Mouse (Mus musculus) retina, postnatal 1 day (tissue): ENCODE results near the gene Npas2.

Experiments used
- DNase-seq: peaks from one replicate; pipeline ENCODE4 v3.0.0-alpha.2; 2012

Npas2 gene

DNA sequence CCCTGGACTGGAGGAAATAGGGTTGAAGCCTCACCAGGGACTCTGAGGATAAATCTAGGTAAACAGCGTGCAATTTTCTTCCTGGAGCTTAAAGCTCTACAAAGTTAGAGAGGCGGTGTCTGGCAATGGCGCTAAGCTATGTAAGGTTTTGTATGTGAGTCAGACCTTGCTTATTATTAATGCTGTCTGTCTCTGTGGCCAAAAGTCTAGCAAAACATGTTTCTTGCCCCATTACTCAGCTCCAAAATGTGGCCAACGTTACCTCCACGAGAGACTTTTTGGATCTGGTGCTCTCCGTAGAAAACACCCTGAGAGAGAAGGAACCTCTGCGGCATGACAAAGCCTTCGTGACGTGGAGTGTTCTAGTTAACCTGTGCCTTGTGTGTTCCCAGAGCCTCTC lies 93.5 kb downstream of the Npas2 start:
- DNase-seq: no peak

DNA sequence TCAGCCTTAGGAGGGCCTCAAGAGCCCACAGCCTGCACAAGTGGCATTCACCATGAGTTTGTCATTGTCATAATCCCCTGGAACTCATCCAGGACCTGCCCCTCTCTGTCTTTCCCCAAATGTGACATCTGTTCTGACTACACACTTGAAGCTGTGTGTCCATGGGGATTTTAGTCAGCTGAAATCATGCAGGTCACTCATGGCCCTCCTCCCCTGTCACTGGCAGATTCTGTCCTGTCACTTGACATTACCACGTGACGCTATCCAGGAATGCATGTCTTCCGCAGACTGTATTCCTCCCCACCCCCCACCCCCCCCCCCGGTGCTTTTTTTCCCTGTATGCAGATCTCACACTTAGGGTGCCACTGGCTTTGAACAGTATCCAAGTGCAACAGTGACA lies 94.3 kb downstream of the Npas2 start:
- peak; percentile 77 for DNase-seq

DNA sequence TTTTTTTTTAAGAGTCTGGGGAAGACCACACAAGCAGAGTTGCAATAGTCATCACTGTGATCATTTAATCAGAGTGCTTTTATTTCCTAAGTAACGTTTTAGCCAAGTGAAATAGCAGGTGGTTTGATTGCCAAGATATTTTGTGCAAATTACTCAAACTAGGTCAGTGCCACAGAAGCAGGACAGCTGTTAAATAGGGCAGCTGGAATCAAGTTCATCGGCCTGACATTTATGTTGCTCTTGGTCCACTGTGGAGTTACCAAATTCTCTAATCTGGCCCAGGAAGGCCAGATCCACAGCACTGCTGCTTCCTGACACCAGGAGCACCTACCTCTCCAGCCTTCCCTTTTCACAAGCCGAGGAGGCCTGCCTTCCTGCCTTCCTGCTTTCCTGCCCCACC lies 94.9 kb downstream of the Npas2 start:
- DNase-seq: peak; percentile 47

DNA sequence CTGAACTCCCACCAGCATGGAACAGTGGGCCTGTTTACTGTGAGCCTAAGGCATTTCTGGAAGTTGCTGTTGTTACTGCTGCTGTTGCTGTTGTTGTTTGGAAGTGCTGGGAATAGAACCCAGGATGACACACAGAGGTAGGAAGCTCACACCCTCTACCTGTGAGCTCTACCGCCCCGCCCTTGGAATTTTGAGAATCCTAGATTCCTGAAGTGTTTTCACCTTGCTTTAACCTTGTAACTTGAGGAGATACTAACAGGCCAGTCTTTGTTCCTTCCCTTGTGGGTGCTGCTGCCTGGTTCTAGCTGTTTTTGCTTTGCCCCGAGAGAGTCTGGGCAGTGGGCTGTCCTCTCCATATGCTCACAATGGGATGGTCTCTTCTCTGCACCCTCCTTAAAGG lies 98.5 kb downstream of the Npas2 start:
- no peak for DNase-seq

DNA sequence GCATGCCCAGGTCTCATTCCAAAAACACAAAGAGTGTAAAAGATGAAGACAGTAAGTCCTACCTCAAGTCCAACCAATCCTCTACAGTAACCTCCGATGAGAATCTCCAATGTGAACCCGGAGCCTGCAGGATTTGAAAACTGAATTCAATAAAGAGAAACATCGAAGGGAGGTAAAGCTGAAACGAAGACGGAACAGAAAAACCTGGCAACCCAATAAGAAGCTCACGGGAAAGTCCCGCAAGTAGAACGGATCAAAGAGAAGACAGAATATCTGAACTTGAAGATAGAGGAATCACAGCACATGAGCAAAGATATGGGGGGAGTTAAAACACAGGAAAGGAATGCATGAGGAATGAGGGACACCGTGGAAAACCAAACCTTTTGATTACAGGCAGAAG lies 104.8 kb downstream of the Npas2 start:
- DNase-seq: no peak

DNA sequence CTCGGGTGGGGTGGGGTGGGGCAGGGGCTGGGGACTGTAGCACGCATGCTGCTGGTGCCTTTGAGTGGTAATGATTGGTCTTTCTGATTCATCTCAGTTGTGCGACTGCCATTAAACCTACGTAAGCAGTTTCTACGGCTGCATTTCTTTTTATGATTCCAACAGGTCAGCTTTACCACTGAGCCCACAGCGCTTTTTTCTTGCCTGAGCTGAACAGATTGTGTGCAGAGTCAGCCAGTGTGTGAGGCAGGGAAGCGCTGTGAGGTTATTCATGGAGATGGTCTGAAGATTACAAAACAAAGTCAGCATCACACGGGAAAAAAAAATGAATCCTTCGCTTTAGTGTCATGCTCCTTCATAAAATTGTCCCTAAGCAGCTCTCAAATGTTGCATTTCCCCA lies 106.7 kb downstream of the Npas2 start:
- DNase-seq: no peak

DNA sequence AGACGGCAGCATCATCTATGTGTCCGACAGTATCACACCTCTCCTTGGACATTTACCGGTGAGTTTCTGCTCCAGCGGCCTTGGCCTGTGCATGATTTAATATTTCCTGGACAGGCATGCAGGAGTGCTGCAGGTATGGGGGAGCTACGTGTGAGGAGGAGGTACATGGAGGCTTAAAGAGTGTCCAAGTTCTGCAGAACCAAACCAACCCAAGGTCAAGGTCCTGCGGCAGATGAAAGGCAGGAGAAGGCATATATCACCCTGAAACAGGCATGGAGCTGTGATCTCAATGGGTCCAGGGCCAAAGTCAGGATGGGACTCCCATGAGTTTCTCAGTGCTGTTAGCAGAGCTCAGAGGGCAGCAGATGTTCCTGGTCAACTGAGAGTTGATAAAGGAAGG lies 107.1 kb downstream of the Npas2 start:
- DNase-seq: no peak

DNA sequence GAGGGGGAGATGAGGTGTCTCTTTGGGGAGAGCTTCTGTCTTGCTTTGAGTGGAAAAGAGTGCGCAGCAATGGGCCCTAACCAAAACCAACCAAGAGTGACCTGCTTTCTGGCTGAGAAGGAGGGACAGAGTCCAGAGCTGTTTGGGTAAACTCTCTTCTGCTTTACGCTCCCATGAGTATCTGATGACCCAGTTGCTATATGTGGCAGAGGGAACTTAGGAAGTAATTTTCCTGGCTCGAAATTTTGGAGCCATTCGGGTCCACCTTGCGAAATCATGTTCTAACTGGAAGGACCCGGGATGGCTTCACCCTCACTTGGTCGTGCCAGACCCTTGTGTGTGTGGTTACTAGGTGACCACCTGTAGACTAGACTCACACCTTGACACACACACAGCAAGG lies 108.7 kb downstream of the Npas2 start:
- DNase-seq: no peak

DNA sequence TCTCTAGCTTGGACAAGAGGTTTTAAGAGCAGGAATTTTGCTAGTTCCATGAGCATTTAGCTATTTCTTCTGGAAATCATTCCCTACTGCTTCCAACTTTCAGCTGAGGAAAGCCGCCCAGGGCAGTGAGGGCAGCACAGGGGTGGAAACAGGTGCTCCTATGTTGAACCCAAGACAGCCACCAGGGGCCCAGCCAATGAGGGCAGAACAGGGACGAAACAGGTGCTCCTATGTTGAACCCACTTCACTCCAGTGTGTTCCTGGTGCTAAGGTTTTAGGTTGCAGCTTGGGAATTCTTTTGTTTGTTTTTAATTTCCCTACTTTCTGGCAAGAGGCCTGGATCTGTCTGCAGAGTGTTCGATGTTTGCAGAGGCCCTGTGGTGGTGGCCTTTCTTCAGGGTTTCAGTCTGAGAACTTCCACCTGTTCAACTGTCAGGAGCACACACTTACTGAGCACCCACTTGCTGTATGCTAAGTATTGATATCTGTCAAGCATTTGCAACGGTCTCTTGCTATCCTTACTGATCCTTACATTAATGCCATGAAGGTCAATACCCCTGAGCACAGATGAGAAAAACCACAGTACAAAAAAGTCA lies 109.6 kb downstream of the Npas2 start:
- no peak for DNase-seq

DNA sequence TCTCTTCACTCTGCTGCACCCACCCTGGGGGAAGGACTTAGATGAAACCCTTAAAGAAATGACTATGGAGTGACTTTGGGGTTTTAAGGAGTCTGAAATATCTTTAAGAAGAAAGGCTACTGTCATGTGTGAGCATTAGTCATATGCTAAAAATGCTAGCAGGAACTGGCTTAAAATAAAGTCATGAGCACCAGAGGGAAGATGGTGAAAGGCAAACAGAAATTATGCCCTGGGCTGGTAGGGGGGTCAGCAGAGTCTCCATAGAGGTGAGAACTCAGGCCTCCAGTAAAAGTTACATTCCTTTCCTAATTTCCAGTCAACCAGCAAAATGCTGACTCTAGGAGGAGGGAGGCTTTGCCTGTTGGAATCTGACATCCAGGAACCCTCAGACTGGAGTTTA lies 113.8 kb downstream of the Npas2 start:
- DNase-seq: no peak

DNA sequence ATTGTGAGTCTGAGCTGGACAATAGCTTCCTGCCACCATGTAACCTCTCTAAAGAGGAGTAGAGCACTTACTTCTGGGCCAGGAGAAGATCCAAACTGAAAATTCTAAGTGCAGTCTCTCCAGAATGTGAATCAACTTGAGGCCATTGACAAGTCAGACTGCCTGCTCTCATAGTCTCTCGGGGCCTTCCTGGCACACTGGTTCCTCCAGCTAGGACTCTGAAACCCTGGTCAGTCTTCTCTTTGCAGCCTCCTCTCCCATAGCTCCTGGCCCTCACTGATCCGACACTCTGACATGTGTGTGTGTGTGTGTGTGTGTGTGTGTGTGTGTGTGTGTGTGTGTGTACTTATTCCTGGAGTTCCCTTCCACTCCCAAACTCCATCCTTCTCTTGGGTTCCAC lies 114.4 kb downstream of the Npas2 start:
- DNase-seq: no peak

DNA sequence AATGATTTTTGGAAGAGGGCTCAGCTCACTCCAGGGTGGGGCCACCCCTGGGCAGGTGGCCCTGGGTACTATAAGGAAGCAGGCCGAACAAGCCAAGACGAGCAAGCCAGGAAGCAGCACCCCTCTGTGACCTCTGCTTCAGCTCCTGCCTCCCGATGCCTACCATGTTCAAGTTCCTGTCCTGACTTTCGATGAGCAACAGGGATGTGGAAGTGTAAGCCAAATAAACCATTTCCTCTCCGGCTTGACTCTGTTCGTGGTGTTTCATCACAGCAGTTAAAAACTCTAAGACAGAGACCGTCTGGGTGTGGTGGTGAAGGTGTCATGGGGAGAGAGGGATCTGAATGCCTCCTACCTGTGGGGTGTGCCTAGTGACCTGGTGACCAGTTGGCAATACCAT lies 116.0 kb downstream of the Npas2 start:
- no peak for DNase-seq

DNA sequence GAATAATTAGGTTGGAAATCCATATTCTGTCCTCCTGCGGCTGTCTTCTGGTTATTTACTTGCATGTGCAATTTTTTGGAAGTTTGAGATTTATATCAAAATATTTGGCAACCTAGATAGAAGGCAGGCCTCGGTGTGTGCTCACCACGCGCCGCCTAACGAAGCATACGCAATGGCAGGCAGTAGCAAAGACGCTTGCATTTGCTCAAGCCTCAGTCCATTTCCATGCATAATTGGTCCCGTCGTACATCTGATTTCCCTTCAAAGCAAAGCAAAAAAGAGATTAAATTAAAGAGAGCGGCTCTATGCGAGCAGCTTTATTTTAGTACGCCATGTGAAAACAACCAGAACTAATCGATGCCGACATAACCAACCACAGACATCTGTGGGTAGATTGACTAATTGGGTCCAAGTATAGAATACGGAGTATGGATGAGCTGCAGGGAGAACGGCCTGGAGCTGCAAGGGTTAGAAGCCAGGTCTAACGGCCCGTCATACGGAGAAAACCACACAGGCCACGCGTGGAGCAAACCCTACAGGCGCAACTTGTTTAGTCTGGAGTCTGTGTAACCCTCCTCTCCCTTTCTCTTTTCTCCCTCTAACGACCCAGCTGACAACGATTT lies 118.9 kb downstream of the Npas2 start:
- peak; percentile 95 for DNase-seq

DNA sequence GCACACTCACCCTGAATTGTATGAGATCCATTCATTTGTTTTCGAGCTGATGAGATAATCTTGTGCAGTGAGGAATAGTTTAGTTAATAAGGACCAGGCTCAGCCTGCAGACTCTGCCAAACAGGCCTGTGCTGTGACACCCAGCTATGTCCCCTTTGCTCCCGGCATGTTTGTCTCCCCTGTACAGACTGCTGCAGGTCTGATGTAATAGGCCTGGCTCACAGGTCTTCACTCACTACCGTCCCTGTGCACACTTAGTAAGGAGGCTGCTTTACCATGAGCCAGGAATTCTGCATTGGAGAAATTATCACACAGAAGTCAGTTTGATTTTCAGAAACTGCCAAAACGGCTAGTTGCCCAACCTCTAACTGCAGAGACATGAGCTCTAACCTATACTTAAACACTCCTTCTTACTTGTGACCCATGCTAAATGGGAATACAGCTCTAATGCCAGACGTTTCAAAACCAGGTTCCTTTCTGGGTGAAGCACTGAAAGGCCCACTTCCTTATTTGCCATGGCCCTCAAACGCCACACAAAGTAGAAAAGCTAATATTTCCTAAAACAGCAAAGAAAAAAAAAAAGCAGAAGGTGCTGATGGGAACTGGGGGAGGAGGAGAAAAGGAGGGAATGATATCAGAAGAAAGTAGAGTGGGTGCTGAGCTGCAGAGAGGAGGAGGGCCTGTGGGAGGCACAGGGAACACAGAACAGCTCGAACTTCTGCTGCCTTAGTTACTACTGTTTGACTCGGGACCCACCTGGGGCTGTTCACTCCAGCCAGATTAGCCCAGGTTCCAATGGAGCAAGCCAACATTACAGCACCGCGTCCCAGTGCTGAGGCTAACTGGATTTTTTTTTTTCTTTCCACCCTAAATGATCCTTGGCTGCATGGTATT lies 120.1 kb downstream of the Npas2 start:
- DNase-seq: peak; percentile 53

DNA sequence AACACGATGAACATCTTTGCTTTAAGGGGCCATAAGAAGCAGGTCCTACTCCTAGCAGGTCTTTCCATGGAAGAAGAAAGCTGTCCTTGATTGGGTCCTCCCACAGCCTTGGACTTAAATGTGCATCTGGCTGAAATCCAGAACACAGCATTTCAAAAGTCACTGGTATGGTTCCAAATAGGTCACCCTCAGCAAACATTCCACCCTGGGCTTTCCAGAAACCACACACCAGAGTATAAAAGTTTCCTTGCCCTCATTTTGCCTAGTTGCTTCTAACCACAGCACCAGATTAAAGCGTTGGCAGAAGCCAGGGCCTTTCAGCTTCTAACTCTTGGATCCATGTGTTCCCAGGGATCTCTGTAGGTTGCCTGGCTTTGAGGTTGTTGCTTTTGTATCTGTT lies 124.4 kb downstream of the Npas2 start:
- DNase-seq: no peak

DNA sequence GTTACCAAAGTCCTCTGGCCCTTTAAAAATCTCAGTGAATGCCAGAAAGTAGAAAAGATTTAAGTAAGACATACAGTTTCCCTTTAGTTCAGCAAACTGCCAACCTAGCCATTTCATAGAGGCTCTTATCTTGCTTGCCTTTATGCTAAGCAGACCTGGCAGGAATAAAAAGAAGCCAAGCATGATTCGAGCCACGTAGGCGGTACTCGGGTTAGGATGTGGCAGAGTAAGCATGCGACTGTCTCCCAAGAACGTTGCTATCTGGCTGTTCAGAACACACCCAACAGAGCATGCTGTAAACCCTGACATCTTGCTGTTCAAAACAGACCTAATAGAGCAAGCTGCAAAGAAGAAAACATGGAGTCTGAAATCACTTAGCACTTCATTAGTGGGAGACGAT lies 125.3 kb downstream of the Npas2 start:
- no peak for DNase-seq

DNA sequence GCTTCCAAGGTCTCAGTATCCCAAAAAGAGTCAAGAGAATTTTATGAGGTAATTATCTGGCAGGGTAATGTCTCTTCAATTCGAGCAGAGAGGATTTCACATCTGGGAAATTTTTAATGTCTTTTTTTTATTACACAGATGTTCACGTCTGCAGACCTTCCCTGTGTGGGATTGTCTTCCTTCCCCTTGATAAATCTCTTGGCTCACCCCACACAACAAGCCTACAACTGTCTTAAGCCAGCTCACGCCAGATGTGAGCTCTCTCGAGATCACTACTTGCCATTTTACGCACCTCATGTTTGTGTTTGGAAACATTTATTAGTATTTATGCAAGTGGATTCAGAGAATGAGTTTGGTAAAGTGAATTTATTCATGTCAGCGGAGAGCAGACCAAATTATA lies 128.4 kb downstream of the Npas2 start:
- DNase-seq: no peak

DNA sequence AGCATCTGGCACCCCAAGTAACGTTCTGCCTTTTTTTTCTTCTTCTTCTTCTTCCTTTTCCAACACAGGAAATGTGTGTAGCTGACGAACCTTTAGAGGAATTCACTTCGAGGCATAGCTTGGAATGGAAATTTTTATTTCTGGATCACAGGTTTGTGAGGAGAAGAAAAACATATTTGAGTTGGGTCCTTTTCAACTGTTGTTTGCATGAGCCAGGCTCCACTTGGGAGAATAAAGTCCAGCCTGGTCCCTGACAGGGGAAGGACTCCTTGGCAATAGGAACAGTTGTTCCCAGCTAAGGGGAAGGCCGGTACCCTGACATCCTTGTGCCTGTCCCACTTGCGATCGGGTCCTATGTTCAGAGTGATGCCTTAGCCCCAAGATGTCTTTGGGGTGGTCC lies 131.7 kb downstream of the Npas2 start:
- DNase-seq: no peak

DNA sequence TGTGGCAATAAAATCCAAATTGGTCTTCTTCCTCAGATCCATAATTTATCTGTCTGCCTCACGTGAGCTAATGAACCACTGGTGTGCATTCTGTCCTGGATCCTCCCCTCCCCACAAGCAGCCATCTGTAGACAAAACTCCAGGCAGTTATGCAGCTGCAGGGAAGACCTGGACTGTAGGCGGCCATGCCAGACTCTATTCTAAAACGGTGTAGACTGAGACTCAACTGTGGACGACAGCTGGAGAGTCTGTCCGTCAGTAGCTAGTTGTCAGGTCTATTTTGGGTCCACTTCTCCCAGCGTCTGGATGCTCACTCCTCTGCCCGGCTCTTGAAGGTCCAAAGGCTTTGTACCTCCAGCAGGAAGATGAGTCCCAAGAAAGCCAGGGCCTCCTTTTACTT lies 134.0 kb downstream of the Npas2 start:
- no peak for DNase-seq

DNA sequence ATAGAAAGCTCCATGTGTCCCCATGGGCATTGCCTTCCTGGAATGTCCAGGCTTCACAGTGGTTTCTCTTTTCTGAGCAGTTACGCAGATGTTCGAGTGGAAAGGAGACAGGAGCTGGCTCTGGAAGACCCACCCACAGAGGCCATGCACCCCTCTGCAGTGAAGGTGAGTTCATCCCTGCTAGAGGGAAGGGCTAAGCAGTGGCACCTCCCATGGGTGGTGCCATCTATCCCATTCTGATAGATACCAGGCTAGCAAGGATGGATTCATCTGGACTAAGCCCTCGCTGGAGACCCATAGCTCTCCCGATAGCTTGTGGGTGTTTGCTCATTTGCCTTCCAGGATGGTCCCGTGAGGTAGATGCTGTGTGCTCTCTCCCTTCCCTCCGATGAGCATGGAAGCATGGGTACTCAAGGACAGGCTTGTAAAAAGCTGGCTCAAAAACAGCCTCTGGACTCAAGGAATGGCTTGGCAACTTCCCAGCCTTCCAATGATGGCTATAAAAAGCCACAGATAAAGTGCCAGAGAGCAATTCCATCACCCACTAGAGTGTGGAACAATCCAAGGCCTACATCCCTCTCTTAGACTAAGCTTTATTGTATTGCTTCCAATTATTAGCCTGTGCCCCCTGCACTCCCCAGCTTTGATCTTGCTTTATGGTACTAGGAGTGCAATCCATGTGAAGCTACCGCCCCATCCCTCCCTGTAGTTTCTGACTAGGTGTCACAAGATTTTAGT lies 137.5 kb downstream of the Npas2 start:
- no peak for DNase-seq

DNA sequence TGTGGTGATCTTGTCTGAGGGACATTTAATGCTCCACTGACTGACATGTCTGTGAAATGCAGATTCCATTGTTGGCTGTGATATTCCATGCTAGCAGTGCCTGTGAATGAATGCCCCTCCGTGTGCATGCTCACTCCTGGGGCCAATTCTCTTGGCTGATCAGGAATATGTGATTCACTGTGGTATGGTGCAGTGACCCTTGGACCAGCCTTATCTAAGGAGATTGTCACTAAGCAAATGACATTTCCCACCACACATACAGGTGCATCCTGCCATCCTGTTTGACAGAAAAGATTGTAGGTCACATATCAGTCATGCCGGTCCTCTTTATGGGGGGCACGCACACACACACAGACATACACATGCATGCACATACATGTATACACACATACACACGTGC lies 138.9 kb downstream of the Npas2 start:
- DNase-seq: no peak

DNA sequence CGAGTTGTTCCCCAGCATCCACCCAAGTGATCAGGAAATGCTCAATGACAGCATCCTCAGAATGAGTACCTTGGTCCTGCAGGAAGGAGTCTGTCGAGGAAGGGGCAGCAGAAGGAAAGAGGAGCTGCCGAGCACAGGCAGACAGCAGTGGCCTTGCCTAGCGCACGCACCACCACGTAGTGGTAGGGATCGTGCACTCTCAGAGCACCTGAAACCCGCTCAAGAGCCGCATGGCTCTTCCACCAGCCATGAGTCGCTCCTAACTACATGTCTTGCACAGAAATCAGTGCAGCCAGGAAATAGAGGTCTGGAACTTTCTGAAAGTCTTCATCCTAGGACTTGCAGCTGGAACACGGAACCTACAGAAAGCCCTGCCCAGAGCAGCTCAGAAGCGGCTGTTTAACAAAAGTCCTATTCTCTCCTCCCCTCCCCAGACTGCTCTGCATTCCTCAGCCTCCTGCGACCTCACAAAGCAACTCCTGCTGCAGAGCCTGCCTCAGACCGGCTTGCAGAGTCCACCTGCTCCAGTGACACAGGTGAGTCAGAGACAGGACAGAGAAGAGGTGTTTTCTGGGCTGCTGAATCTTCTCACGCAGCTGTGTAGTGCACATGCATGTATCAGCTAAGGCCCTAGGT lies 142.1 kb downstream of the Npas2 start:
- no peak for DNase-seq

DNA sequence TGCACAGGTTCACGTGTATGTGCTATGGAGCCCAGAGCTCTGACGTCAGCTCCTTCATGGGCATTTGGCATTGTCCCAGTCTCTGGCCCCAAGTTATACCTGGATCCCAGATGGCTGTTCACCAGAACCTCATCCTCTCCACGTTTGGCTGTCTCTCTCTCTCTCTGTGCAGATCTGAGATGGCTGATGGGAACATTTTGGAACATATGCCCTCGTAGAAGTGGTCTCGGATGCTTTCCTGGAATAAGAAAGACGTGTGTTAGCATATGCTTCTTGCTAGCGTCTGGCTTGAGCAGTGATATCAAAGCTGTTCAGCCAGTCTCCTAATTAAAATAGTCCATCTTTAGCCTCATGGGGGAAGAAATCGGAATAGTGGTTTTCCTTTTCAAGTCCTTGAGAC lies 143.3 kb downstream of the Npas2 start:
- no peak for DNase-seq
